Comparison of ENCODE assay signal across 32 mouse cellular contexts in the genomic region with DNA sequence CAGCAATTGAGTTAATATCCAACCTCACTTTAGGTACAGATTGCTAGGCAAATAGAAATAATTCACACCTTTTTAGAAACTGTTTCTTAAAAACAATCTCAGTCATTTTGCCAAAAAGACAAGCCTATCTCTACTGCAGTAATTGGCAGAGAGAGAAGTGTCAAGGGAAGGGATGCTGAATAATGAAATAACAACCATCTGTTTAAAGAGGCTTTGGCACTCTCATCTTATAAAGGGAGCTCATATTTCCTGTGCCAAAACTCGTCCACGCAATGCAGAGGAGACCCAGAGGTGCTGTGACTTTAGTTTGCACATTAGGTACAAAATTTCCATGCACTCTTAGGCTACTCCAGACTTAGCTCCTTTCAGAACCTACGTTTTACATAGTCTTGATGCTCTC.
DNase-seq lines count a peak whose midpoint lies in the region; ATAC-seq lines count a peak whose summit lies in the region.
"Had no signal": no experiment of that assay in that cellular context is flagged by ENCODE, and none has a peak within 500 bp of the region (broad histone marks: within the 10 kb centered on the region; RNA-seq: fewer than 3 reads in every experiment).

No protein-coding gene starts in this region.

- ATAC-seq in forebrain, embryonic 14.5 days: peak; percentile 88
- ATAC-seq in forebrain, embryonic 11.5 days (replicated peaks; ENCODE audit: low FRiP score): no peak
- ATAC-seq in frontal cortex, adult (ENCODE audit: low TSS enrichment): peak; percentile 38
- ATAC-seq: hindbrain, postnatal 0 days; inflammation-experienced regulatory T-cells, adult 6 months; intestine, embryonic 16.5 days; Patski had no signal

- peak; percentile 71 for DNase-seq in forebrain, embryonic 14.5 days (ENCODE audit: low spot score)
- no peak for DNase-seq in forebrain, embryonic 11.5 days (ENCODE audit: low spot score)
- DNase-seq in frontal cortex, postnatal 36 days (ENCODE audit: low spot score in 2 of 2): no peak
- DNase-seq in brain, adult 2 months (ENCODE audit: low read depth, low spot score): peak; percentile 33
- peak; percentile 19 for DNase-seq in telencephalon, adult 2 months (ENCODE audit: low read depth, low spot score)
- no peak for DNase-seq in yolk sac, embryonic 10.5 days (ENCODE audit: low spot score)
- DNase-seq: adrenal gland, postnatal 10 days; adrenal gland, postnatal 36 days; B cell, adult 2 months; cerebellum, adult 11-12 months; cerebellum, adult 8-10 months; cerebellum, postnatal 10 days; cerebellum, postnatal 36 days; embryo, embryonic 11 days; gastrocnemius, postnatal 10 days; gastrocnemius, postnatal 36 days; heart, adult 2 months; heart, postnatal 14 days; heart, postnatal 4 days had no signal

- H3K36me3 ChIP-seq in forebrain, embryonic 14.5 days (ENCODE audit: control insufficient read depth, insufficient read depth, low read length): no peaks in the 10 kb centered on the region
- no peaks in the 10 kb centered on the region for H3K36me3 ChIP-seq in forebrain, embryonic 11.5 days (ENCODE audit: control insufficient read depth, insufficient read depth, low read length)
- H3K36me3 ChIP-seq: embryonic facial prominence, embryonic 10.5 days; embryonic facial prominence, embryonic 13.5 days; G1E; heart, embryonic 10.5 days; heart, embryonic 13.5 days had no signal

- no peaks in the 10 kb centered on the region for H3K9me3 ChIP-seq in forebrain, embryonic 14.5 days (replicated peaks; ENCODE audit: control insufficient read depth, low read length)
- no peaks in the 10 kb centered on the region for H3K9me3 ChIP-seq in forebrain, embryonic 11.5 days (ENCODE audit: control insufficient read depth, low read length)
- H3K9me3 ChIP-seq: embryonic facial prominence, embryonic 10.5 days; embryonic facial prominence, embryonic 13.5 days; heart, embryonic 10.5 days; heart, embryonic 13.5 days had no signal

- 54% methylated on average over 3 of the region's 3 CpGs for WGBS in forebrain, embryonic 14.5 days
- 73% methylated on average over 3 of the region's 3 CpGs for WGBS in forebrain, embryonic 11.5 days

- no peak overlapping the region for H3K9ac ChIP-seq in forebrain, embryonic 14.5 days (ENCODE audit: low read length)
- H3K9ac ChIP-seq in forebrain, embryonic 11.5 days (ENCODE audit: low read length): no peak overlapping the region
- H3K9ac ChIP-seq: embryonic facial prominence, embryonic 13.5 days; heart, embryonic 13.5 days; hindbrain, embryonic 14.5 days had no signal

- no peak overlapping the region for H3K4me3 ChIP-seq in forebrain, embryonic 14.5 days (ENCODE audit: low read depth, low read length)
- no peak overlapping the region for H3K4me3 ChIP-seq in forebrain, embryonic 11.5 days (ENCODE audit: low read depth, low read length)
- H3K4me3 ChIP-seq: embryonic facial prominence, embryonic 10.5 days; embryonic facial prominence, embryonic 13.5 days; erythroblast, embryonic 14.5 days; heart, adult 2 months; heart, embryonic 10.5 days; heart, embryonic 13.5 days had no signal

- no peaks in the 10 kb centered on the region for H3K27me3 ChIP-seq in forebrain, embryonic 14.5 days (replicated peaks; ENCODE audit: control insufficient read depth, insufficient read depth, low read length)
- H3K27me3 ChIP-seq in forebrain, embryonic 11.5 days (ENCODE audit: control insufficient read depth, insufficient read depth, low read length): no peaks in the 10 kb centered on the region
- H3K27me3 ChIP-seq: CH12.LX; embryonic facial prominence, embryonic 13.5 days; heart, embryonic 13.5 days; Patski had no signal

- H3K4me1 ChIP-seq in forebrain, embryonic 14.5 days (ENCODE audit: control insufficient read depth, insufficient read depth, low read length): peaks cover 3% of the 10 kb centered on the region; the same call in 1 of the 2 replicates
- H3K4me1 ChIP-seq in forebrain, embryonic 11.5 days (replicated peaks; ENCODE audit: control insufficient read depth, insufficient read depth, low read length): no peaks in the 10 kb centered on the region
- H3K4me1 ChIP-seq: embryonic facial prominence, embryonic 10.5 days; embryonic facial prominence, embryonic 13.5 days; heart, embryonic 10.5 days; heart, embryonic 13.5 days had no signal

- H3K4me2 ChIP-seq in forebrain, embryonic 14.5 days (ENCODE audit: low read length): no peak overlapping the region
- no peak overlapping the region for H3K4me2 ChIP-seq in forebrain, embryonic 11.5 days (ENCODE audit: low read depth, low read length, severe bottlenecking)
- H3K4me2 ChIP-seq: embryonic facial prominence, embryonic 13.5 days; heart, embryonic 13.5 days; hindbrain, embryonic 14.5 days had no signal

- H3K27ac ChIP-seq in forebrain, embryonic 14.5 days (ENCODE audit: low read depth, low read length): no peak overlapping the region
- no peak overlapping the region for H3K27ac ChIP-seq in forebrain, embryonic 11.5 days (ENCODE audit: low read depth, low read length)
- H3K27ac ChIP-seq: embryonic facial prominence, embryonic 10.5 days; embryonic facial prominence, embryonic 13.5 days; heart, adult 2 months; heart, embryonic 10.5 days; heart, embryonic 13.5 days; hindbrain, embryonic 14.5 days; hindbrain, postnatal 0 days had no signal

Comparison
In these comparisons a context has a peak if more than half of its experiments do, and no peak if none do; other contexts are left out.
1. DNase-seq: peak in forebrain, embryonic 14.5 days (single experiment), brain, adult 2 months (single experiment) and telencephalon, adult 2 months (single experiment); none in forebrain, embryonic 11.5 days (single experiment), frontal cortex, postnatal 36 days (0 of 2) and yolk sac, embryonic 10.5 days (single experiment).